Mouse (Mus musculus) embryonic fibroblast, embryonic 13.5 days (primary cell): Measurements from ENCODE around the gene Rab3gap2.

Source experiments
- CTCF ChIP-seq: IDR thresholded peaks from 2 replicates; pipeline ENCODE4 v1.5.1; 2011; ENCODE audit warnings: mild to moderate bottlenecking, control low read depth, low read length, moderate library complexity, borderline replicate concordance; ENCODE audit not compliant: insufficient read depth
- POLR2A ChIP-seq: IDR thresholded peaks from 2 replicates; pipeline ENCODE4 v1.6.1; 2011; ENCODE audit warnings: low read depth, mild to moderate bottlenecking, control low read depth, low read length, moderate library complexity

DNA sequence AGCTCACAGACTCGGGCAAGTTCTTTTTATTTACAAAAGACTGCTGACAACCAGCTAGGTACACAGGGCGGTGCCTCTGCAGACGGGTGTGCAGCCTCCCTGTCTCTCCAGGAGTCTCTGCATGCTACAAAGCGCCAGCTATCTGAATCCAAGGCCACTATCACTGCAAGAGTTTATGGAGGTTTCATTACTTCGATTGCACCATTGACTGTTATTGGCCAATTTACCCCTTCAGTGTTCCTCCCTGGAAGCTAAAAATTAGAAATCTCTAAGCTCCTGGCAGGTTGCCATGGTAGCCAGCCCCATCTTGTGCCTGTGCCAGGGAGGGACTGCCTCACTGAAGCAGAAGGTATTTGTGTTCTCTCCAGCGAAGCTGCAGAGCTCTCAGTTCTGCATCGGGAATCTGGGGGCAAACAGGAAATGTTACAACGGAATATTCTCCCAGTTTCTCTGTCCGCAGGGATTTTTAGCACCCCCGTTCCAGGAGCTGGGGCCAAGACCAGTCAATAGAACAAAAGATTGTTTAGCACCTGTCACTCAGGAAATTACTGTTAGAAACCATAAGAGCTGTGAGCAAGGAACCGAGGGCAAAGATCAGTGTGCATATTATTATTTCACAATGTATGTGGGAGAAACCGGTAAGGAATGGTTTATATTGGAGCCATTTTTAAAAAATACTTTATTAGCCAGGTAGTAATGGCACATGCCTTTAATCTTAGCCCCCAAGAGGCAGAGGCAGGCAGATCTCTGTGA lies 49.4 kb downstream of the Rab3gap2 start:
- TF ChIP-seq POLR2A (no peak), CTCF (no peak)
